Mouse (Mus musculus): ENCODE results near the gene Srrm4.
A peak's percentile ranks its signal among the peaks of the same experiment; 100 is the strongest.
"Not testable (repeated sequence)": the region's sequence is repeated elsewhere in the genome, so short reads cannot be mapped to it uniquely, and the experiment has no call there.

Gene Srrm4

GRCm38 (mm10) chr5:116436117-116436516 is 155.5 kb downstream of the Srrm4 start:
- no peak for DNase-seq

- no peak for DNase-seq
Observed at GRCm38 (mm10) chr5:116434976-116435850, 156.4 kb downstream of the Srrm4 start.

- DNase-seq: no peak
Observed at GRCm38 (mm10) chr5:116432871-116433270, 158.7 kb downstream of the Srrm4 start.

GRCm38 (mm10) chr5:116426701-116427100 is 164.9 kb downstream of the Srrm4 start:
- DNase-seq: no peak

GRCm38 (mm10) chr5:116425709-116426108 is 165.9 kb downstream of the Srrm4 start:
- DNase-seq: not testable (repeated sequence)

- no peak for DNase-seq
Observed at GRCm38 (mm10) chr5:116425273-116425672, 166.3 kb downstream of the Srrm4 start.

GRCm38 (mm10) chr5:116423746-116424145 is 167.9 kb downstream of the Srrm4 start:
- DNase-seq: no peak

GRCm38 (mm10) chr5:116422699-116423201 is 168.9 kb downstream of the Srrm4 start, which contains the start of gene Hspb8:
Hspb8 (minus strand) TSS chr5:116422864.
- DNase-seq: peak; percentile 82

- DNase-seq: peak; percentile 42
Observed at GRCm38 (mm10) chr5:116421791-116422481, 169.7 kb downstream of the Srrm4 start.

GRCm38 (mm10) chr5:116420759-116421225 is 170.8 kb downstream of the Srrm4 start:
- DNase-seq: no peak

- no peak for DNase-seq
Observed at GRCm38 (mm10) chr5:116420213-116420612, 171.4 kb downstream of the Srrm4 start.

- DNase-seq: no peak
Observed at GRCm38 (mm10) chr5:116419322-116420045, 172.1 kb downstream of the Srrm4 start.

- DNase-seq: no peak
Observed at GRCm38 (mm10) chr5:116416208-116416607, 175.4 kb downstream of the Srrm4 start.

GRCm38 (mm10) chr5:116409689-116410590 is 181.7 kb downstream of the Srrm4 start:
- no peak for DNase-seq

- no peak for DNase-seq
Observed at GRCm38 (mm10) chr5:116408965-116409364, 182.7 kb downstream of the Srrm4 start.

- no peak for DNase-seq
Observed at GRCm38 (mm10) chr5:116407936-116408335, 183.7 kb downstream of the Srrm4 start.

GRCm38 (mm10) chr5:116407321-116407720 is 184.3 kb downstream of the Srrm4 start:
- DNase-seq: no peak

- DNase-seq: no peak
Observed at GRCm38 (mm10) chr5:116406507-116406906, 185.1 kb downstream of the Srrm4 start.

- no peak for DNase-seq
Observed at GRCm38 (mm10) chr5:116405934-116406333, 185.7 kb downstream of the Srrm4 start.

GRCm38 (mm10) chr5:116404063-116404462 is 187.6 kb downstream of the Srrm4 start:
- DNase-seq: no peak

- DNase-seq: no peak
Observed at GRCm38 (mm10) chr5:116400801-116401200, 190.8 kb downstream of the Srrm4 start.
